Mouse (Mus musculus) hematopoietic multipotent progenitor cell, adult 10-12 weeks (in vitro differentiated cells): ENCODE results near the gene Gm20498. TPM values are rescaled to one million over a fixed set of nuclear protein-coding genes. Genes with fewer than 3 reads are reported as not detected.

Experiments used
- polyA plus RNA-seq: library from polyadenylated mRNA; stranded (reverse); fragments of >175 nt; gene quantifications from 2 replicates; pipeline ENCODE4 v1.2.3, GENCODE M21; 2012; ENCODE audit warnings: low replicate concordance

The Gm20498 gene
- polyA plus RNA-seq: 0.40 and 56.9 TPM in 2 replicates

DNA sequence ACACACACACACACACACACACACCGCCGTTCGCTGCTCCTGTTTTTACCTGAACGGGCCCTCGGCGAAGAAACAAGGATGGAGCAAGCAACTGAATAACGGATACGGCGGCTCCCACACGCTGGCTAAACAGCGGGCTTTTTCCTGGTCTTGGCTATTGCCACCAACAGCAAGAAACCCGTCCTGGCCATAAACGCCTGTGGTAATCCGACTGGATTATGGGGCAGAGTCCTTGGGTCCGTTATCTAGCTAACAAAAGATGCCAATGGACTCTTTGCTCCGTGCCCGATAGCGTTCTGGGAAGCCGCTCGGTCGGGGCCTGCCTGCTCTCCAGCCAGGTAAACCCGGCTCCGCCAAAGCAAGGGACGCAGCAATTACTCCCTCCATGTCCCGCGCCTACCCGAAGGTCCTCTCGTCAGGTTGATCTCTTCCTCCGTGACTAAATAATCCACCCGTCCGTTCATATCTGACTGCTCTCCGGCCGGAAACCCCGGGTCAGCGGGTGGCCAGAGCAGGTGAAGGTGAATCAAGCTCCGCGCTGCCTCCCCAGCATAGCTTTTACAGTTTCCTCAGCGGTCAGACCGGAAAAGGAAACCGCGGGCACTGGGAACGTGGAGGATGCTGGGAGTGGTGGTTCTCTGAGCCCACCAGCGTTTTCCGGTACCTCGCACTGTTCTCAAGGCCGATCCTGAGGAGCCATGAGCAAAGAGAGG, at the start of gene Gm20498, which contains the start of gene Synj2bp:
Gene Gm20498 (minus strand): TSS at position 590 of the 713 bp plus-strand sequence.
Gene Synj2bp (minus strand): TSS at position 596 of the 713 bp plus-strand sequence.

DNA sequence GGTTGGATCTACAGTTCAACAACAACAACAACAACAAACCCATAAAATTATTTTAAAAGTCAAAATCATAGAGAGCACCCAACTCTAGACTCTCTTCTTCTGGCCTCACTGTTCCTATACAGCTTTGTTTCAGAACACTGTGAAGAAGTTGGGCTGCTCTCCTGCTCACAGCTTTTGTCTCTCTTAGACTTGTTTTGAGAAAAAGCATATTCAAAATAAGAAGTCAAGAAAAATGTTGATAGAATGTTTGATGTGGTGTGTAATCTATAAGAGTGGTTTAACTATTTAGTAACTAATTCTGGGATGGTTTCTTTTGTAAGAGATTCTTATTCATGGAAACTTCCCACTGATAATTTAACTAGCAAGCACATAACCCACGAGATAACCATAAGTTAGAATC, 35.7 kb upstream of the Gm20498 start, which contains the start of gene Adam21:
Gene Adam21 (minus strand): TSS at position 101 of the 400 bp plus-strand sequence.

DNA sequence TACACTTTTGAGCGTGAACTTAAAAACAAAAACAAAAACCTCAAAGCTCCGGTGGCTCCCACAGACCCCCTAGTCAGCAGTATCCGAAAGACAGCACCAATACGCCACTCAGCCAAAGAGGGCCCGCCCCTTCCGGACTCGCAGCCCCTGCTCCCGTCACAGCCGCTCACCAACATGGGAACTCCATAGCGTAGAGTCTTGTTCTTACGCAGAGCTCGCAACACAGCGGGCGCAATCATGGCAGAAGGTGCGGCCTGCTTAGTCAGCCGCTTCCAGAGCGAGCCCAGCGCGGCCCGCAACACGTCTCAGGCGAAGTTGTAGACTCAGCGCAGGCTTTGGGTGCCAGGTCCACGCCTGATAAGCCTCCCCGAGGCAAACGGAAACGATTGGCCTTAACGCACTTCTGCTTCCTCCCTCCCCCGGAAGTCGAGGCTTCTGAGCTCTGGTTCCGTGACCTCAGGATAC, 47.9 kb downstream of the Gm20498 start, which contains the start of gene Cox16:
Gene Cox16 (minus strand): TSS at position 401 of the 465 bp plus-strand sequence.

DNA sequence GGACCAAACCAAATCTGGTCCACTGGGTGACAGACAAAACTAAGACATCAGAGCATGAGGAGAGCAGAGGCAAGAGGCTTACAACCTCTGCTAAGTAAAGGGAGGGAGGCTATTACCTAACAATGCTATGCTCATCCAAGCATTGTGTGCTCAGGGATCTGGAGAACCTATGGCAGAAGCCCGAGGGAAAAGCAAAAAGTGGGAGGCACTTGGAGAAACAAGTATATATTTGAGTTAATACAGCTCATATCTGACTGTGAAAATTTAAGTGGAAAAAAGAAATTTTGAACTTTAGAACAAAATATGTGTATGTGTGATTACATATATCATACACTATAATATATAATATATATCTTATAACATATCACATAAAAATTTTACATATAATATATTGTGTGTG, 110.9 kb downstream of the Gm20498 start, which contains the start of gene Adam4:
Gene Adam4 (minus strand): TSS at position 101 of the 400 bp plus-strand sequence.

DNA sequence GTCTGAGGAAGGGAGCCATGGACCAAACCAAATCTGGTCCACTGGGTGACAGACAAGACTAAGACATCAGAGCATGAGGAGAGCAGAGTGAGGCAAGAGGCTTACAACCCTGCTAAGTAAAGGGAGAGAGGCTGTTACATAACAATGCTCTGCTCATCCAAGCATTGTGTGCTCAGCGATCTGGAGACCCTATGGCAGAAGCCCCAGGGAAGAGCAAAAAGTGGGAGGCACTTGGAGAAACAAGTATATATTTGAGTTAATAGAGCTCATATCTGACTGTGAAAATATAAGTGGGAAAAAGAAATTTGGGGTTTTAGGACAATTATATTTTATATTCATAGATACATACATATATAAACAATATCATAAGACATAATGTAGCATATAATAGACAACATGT, 153.3 kb downstream of the Gm20498 start, which contains the start of gene Gm4787:
Gene Gm4787 (minus strand): TSS at position 101 of the 400 bp plus-strand sequence.

DNA sequence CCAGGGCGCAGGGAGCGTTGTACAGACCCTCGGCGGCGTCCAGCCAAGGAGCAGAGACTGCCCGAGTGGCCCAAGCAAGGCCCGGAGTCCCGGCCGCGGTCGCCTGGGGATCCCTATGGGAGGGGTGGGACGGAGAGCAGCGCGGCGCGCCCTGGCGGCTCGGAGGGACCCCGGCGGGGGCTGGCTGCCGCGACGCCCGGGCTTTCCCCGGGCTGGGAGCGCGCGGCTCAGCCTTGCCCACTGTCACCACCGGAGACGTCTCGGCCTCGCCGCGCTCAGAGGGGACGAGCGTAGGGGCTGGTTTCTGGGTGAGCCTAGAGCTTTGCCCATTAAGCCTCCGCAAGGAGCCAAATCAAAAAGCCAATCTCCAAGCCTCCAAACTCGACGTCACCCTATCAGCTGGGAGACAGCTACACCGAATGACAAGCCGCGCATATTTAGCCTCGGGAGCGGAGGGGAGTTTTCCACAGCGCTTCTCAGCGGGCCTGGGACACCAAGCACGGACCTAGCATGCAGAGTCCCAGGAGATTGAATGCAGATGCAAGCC, 199.8 kb downstream of the Gm20498 start, which contains the start of gene Slc8a3:
Gene Slc8a3 (minus strand): TSS at position 306 of the 547 bp plus-strand sequence.

Other genes with a start within 250 kb of the Gm20498 start
- gene Slc8a3, start 199.7 kb downstream of the Gm20498 start, polyA plus RNA-seq: not detected in 2 replicates
- 0.09 TPM in 1 of 2 replicates, not detected in the other for gene Gm4787, start 153.4 kb downstream of the Gm20498 start, polyA plus RNA-seq
- not detected in 2 replicates for gene Adam4, start 111.0 kb downstream of the Gm20498 start, polyA plus RNA-seq
- gene Cox16, start 47.8 kb downstream of the Gm20498 start, polyA plus RNA-seq: 1.6 and 59.3 TPM in 2 replicates
- gene Synj2bp, start within 50 bp of the Gm20498 start, polyA plus RNA-seq: 5.6 and 8.6 TPM in 2 replicates
- gene Adam21, start 35.6 kb upstream of the Gm20498 start, polyA plus RNA-seq: not detected in 2 replicates
- 0.47 and 2.7 TPM in 2 replicates for gene Med6, start 62.1 kb upstream of the Gm20498 start, polyA plus RNA-seq
- not detected in 2 replicates for gene Ttc9, start 98.3 kb upstream of the Gm20498 start, polyA plus RNA-seq
- 6.7 and 12.2 TPM in 2 replicates for gene Map3k9, start 248.3 kb upstream of the Gm20498 start, polyA plus RNA-seq